Mouse (Mus musculus) intestine, embryonic 16.5 days (tissue): Measurements from ENCODE around the gene Rack1. TPM values are rescaled to one million over a fixed set of nuclear protein-coding genes. Genes with fewer than 3 reads are reported as not detected.
A peak's percentile ranks its signal among the peaks of the same experiment; 100 is the strongest.

Source experiments
- ATAC-seq: fragments of 200-750 bp; cut with Nextera tagmentation; 2 replicates; pipeline ENCODE4 v1.8.0; 2017; ENCODE audit warnings: moderate TSS enrichment, moderate library complexity
- H3K27ac ChIP-seq: fragments of 300-500 bp; sonication (generic); 2 replicates; pipeline ENCODE4 v1.5.1; 2014; ENCODE audit warnings: mild to moderate bottlenecking, low read length
- H3K27me3 ChIP-seq: fragments of 300-500 bp; sonication (generic); replicated peaks from 2 replicates; pipeline ENCODE4 v1.6.1; 2014; ENCODE audit warnings: low read length, control low read depth, mixed read lengths; ENCODE audit not compliant: control insufficient read depth, insufficient read depth
- H3K36me3 ChIP-seq: fragments of 300-500 bp; sonication (generic); 2 replicates; pipeline ENCODE4 v1.6.1; 2014; ENCODE audit warnings: low read length, control low read depth; ENCODE audit not compliant: control insufficient read depth, insufficient read depth
- H3K4me1 ChIP-seq: fragments of 300-500 bp; sonication (generic); 2 replicates; pipeline ENCODE4 v1.6.1; 2014; ENCODE audit warnings: low read length, control low read depth, mixed read lengths; ENCODE audit not compliant: control insufficient read depth, insufficient read depth
- H3K4me2 ChIP-seq: fragments of 300-500 bp; sonication (generic); 2 replicates; pipeline ENCODE4 v1.6.1; 2014; ENCODE audit warnings: low read depth, low read length, control low read depth
- H3K4me3 ChIP-seq: fragments of 300-500 bp; sonication (generic); 2 replicates; pipeline ENCODE4 v1.5.1; 2014; ENCODE audit warnings: mild to moderate bottlenecking, low read length
- H3K9ac ChIP-seq: fragments of 300-500 bp; sonication (generic); 2 replicates; pipeline ENCODE4 v1.6.1; 2014; ENCODE audit warnings: low read depth, low read length
- H3K9me3 ChIP-seq: fragments of 300-500 bp; sonication (generic); 2 replicates; pipeline ENCODE4 v1.6.1; 2016; ENCODE audit warnings: low read length, control low read depth; ENCODE audit not compliant: control insufficient read depth
- WGBS: fragments of 180-500 bp; shearing (Covaris S2); extraction: QIAGEN DNeasy Blood & Tissue Kit; methylation state at CpG from one replicate; pipeline ENCODE4 v1.1.7; 2014; 5-methylcytosine and 5-hydroxymethylcytosine counted together
- polyA plus RNA-seq: library from polyadenylated mRNA; unstranded; fragments of >200 nt; fragmentation: Nextera tagmentation; extraction: Ambion mirVana; gene quantifications from 2 replicates; pipeline ENCODE4 v1.2.1, GENCODE M21; 2015

Gene Rack1
- polyA plus RNA-seq, 1 experiment from 2014 or later = 755 TPM

DNA sequence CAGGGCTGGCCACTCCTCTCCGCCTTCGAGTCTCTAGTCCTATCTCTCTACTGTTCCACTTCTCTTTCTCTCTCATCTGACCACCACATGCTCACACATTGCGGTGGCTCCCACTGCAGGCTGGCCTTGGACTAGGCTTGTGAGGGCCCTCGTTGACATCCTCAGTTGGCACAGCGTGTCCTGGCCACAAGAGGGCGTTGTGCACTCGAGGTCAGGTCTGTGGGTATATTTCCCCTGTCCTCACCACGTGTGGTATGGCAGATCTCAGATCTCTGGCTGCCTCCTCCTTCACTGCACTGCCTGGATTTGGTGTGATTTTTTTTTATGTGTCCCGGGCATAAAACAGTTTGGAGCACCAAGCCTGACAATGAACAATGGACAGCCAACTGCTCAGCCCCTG, 23.5 kb upstream of the Rack1 start:
- Histone ChIP-seq H3K4me2 (no peak overlapping the region), H3K9ac (no peak overlapping the region), H3K27ac (no peak overlapping the region), H3K4me3 (no peak overlapping the region), H3K9me3 (no peaks in the 10 kb centered on the region), H3K27me3 (no peaks in the 10 kb centered on the region; the same call in 1 of the 2 replicates), H3K4me1 (no peaks in the 10 kb centered on the region; the same call in 1 of the 2 replicates), H3K36me3 (no peaks in the 10 kb centered on the region)
- 52% methylated on average over 9 of the region's 9 CpGs for WGBS
- no peak for ATAC-seq

DNA sequence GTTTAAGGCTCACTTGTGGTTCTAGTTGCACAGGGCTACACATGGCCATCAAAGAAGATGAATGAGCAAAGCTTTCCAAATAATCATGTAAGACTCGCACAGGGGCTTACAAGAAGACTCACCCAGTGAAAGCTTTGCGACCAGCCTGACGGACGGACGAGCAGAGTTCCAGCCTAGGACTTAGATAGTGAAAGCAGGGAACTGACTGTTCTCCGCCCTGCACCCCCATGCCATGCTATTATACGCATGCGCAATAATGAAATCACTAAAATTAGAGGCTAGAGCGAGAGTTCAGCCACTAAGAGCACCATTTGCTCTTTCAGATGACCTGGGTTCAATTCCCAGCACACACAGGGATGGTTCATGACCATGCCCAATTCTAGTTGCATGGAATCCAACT, 22.8 kb upstream of the Rack1 start:
- no peak overlapping the region for H3K27ac ChIP-seq
- ATAC-seq = no peak
- H3K27me3 ChIP-seq = no peaks in the 10 kb centered on the region; the same call in 1 of the 2 replicates
- no peaks in the 10 kb centered on the region for H3K36me3 ChIP-seq
- WGBS = 87% methylated on average over 9 of the region's 9 CpGs
- H3K4me2 ChIP-seq = no peak overlapping the region
- H3K9ac ChIP-seq = no peak overlapping the region
- no peak overlapping the region for H3K4me3 ChIP-seq
- no peaks in the 10 kb centered on the region; the same call in 1 of the 2 replicates for H3K4me1 ChIP-seq
- no peaks in the 10 kb centered on the region for H3K9me3 ChIP-seq

DNA sequence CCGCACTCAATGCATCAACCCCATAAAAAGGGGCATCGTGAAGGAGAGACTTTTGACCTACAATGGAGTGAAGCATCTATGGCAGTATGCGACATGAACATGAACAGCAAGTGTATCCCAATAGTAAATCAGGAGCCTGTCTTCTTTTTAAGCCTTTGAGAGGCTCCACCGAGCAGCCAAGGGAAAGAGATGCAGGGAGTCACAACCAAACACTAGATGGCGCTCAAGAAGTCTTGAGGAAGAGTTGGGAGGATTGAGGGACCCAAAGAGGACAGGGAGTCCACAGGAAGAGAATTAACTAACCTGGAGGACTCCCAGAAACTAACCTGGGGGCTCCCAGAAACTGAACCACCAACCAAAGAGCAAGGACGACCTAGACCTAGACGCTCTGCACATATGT, 20.7 kb upstream of the Rack1 start:
- ATAC-seq = no peak
- H3K36me3 ChIP-seq = no peaks in the 10 kb centered on the region
- WGBS = 42% methylated on average over 7 of the region's 7 CpGs
- no peak overlapping the region for H3K4me3 ChIP-seq
- H3K4me2 ChIP-seq = no peak overlapping the region
- no peaks in the 10 kb centered on the region; the same call in 1 of the 2 replicates for H3K27me3 ChIP-seq
- no peak overlapping the region for H3K9ac ChIP-seq
- H3K9me3 ChIP-seq = no peaks in the 10 kb centered on the region
- no peaks in the 10 kb centered on the region; the same call in 1 of the 2 replicates for H3K4me1 ChIP-seq
- no peak overlapping the region for H3K27ac ChIP-seq

DNA sequence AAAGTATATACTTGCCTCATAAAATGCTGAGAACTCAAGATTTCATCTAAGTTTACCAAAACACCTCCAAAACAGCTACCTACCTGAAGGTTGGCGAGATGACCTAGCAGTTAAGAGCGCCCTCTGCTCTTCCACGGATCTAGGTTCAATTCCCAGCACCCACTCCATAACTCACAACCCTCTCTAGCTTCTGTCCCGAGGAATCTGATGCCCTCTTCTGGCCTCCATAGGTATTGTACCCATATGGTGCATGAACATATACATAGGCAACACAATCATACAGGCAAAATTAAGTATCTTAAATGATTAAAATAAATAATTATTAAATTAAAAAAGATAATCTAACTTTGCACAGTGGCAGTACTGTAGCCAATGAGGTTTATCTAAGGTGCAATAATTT, 17.9 kb upstream of the Rack1 start:
- no peak overlapping the region for H3K27ac ChIP-seq
- H3K4me1 ChIP-seq = no peaks in the 10 kb centered on the region
- no peak overlapping the region for H3K4me2 ChIP-seq
- H3K36me3 ChIP-seq = no peaks in the 10 kb centered on the region
- H3K9ac ChIP-seq = no peak overlapping the region
- ATAC-seq = no peak
- no peaks in the 10 kb centered on the region for H3K27me3 ChIP-seq
- H3K4me3 ChIP-seq = no peak overlapping the region
- 88% methylated on average over 4 of the region's 4 CpGs for WGBS
- H3K9me3 ChIP-seq = no peaks in the 10 kb centered on the region

DNA sequence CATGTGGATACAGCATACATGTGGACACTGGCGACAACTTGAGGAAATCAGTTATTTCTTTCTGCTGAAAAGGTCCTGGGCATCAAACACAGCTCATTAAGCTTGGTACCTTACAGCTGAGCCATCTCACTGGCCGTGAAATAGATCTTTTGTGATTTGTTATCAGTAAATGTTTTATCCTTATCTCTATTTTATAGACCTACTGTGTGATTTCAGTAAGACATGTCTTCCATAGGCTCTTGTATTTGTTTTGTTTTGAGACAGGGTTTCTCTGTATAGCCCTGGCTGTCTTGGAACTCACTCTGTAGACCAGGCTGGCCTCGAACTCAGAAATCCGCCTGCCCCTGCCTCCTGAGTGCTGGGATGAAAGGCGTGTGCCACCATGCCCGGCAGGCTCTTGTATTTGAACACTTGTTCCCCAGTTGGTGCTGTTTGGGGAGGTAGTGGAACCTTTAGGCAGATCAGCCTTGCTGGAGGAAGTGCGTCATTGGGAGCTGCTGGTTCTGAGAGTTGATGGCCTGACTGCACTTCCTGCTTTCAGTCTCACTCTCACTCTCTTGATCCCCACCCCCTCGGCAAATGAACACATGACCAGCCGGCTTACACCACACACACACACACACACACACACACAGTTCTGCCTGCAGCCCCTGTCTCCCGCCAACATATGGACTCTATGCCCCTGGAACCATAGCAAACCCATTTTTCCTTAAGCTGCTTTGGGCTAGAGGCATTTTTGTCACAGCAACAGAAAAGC, 12.5 kb upstream of the Rack1 start:
- Histone ChIP-seq H3K4me3 (peak overlapping the region; percentile 40; the same call in 1 of the 2 replicates), H3K27ac (no peak overlapping the region), H3K27me3 (no peaks in the 10 kb centered on the region), H3K9ac (no peak overlapping the region), H3K4me1 (no peaks in the 10 kb centered on the region; the same call in 1 of the 2 replicates), H3K36me3 (no peaks in the 10 kb centered on the region), H3K9me3 (no peaks in the 10 kb centered on the region), H3K4me2 (peak overlapping the region; percentile 45; the same call in 1 of the 2 replicates)
- peak; percentile 39; the same call in 1 of the 2 replicates for ATAC-seq
- WGBS = 49% methylated on average over 10 of the region's 10 CpGs

DNA sequence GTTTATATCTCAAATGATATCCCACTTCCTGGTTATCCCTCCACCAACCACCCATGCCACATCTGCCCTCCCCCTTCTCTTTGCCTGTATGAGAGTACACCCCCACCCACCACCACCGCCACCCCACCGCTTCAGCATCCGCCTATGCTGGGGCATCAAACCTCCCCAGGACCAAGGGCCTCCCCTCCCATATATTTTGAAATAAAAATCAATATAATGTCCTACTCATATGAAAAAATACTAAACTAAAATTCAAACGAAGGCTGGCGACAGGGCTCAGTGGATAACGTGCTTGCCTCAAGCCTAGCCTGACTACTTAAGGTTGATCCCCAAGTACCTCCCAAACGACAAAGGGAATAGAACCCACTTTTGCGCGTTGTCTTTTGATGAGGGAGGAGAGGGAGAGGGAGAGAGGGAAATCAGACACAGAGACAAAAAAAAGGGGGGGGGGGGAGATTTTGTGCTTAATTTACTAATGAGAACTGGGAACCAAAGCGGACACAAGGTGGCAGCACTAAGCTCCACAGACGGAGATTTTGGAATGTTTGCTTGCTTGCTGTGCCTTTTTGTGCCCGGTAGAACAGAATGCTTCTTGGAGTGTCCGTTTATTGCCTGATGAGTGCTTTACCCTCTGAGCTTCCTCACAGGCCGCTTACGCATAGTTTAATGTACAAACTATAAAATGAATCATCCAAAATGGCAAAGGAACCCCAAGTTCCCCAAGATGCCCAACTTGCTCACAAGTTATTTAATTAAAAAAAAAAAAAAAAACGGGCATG, 11.6 kb upstream of the Rack1 start:
- H3K36me3 ChIP-seq = no peaks in the 10 kb centered on the region
- ATAC-seq = peak; percentile 55
- WGBS = 9% methylated on average over 16 of the region's 16 CpGs
- peak overlapping the region; percentile 44; the same call in 1 of the 2 replicates for H3K9ac ChIP-seq
- H3K9me3 ChIP-seq = no peaks in the 10 kb centered on the region
- no peaks in the 10 kb centered on the region for H3K27me3 ChIP-seq
- H3K4me3 ChIP-seq = peak overlapping the region; percentile 40
- no peaks in the 10 kb centered on the region; the same call in 1 of the 2 replicates for H3K4me1 ChIP-seq
- no peak overlapping the region for H3K27ac ChIP-seq
- peak overlapping the region; percentile 45 for H3K4me2 ChIP-seq

DNA sequence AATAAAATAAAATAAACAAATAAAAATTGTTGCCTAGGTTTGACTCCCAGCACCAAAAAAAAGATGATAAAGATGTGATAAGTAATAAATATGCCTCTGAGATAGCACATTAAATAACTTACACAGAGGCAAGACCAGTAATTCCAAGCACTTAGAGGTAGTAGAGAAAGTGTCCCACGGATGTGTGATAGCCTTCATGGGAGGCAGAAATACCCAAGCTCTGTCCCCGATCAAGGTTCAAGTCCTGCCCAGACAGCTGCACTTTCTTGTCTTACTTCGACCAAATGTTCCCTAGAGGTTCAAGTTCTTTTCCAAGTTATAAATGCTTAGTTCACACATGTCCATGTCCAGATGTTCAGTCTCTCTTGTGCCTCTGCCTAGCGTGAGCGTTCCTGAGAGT, 10.9 kb upstream of the Rack1 start:
- no peaks in the 10 kb centered on the region for H3K36me3 ChIP-seq
- no peaks in the 10 kb centered on the region for H3K9me3 ChIP-seq
- ATAC-seq = no peak
- H3K27ac ChIP-seq = no peak overlapping the region
- H3K4me3 ChIP-seq = no peak overlapping the region
- H3K27me3 ChIP-seq = no peaks in the 10 kb centered on the region
- H3K4me1 ChIP-seq = no peaks in the 10 kb centered on the region; the same call in 1 of the 2 replicates
- H3K9ac ChIP-seq = no peak overlapping the region
- 90% methylated on average over 5 of the region's 5 CpGs for WGBS
- no peak overlapping the region for H3K4me2 ChIP-seq

DNA sequence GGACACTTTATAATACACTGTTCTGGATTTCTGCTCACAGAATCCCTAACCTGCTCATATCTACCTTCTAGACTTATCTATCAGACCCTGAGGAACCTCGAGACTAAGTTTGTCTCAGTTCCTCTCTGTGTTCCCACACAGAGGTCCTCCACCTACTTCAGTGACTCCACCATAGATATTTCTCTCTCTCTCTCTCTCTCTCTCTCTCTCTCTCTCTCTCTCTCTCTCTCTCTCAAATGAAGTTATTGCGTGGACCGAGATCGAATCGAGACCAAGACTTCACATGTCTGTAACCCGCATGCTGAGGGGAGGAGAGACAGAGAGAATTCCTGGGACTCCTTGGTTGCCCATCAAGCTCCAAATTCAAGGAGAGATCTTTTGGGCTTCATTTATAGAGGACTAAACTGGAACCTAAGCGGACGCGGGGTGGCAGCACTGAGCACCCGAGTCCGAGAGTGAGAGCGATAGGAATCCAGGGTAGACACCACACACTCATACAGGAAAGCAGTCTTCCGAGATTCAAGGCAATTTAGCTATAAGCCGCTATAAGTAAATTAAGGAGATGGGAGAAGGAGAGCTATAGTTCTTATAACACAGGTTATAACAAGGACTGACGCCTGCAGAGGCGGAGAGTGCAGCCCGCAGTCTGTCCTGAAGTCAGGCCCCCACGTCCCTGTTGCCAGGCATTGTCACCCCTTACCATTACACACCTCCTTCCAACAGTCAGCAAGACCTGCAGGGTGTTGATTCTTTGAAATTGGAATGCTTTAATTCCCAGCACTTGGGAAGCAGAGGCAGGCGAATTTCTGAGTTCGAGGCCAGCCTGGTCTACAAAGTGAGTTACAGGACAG, 9.9 kb upstream of the Rack1 start:
- no peak overlapping the region for H3K27ac ChIP-seq
- peak overlapping the region; percentile 51; the same call in 1 of the 2 replicates for H3K9ac ChIP-seq
- H3K4me1 ChIP-seq = no peaks in the 10 kb centered on the region; the same call in 1 of the 2 replicates
- peak; percentile 67 for ATAC-seq
- no peaks in the 10 kb centered on the region for H3K36me3 ChIP-seq
- 15% methylated on average over 20 of the region's 20 CpGs for WGBS
- no peaks in the 10 kb centered on the region for H3K27me3 ChIP-seq
- H3K4me3 ChIP-seq = peak overlapping the region; percentile 32
- peak overlapping the region; percentile 56 for H3K4me2 ChIP-seq
- no peaks in the 10 kb centered on the region for H3K9me3 ChIP-seq

DNA sequence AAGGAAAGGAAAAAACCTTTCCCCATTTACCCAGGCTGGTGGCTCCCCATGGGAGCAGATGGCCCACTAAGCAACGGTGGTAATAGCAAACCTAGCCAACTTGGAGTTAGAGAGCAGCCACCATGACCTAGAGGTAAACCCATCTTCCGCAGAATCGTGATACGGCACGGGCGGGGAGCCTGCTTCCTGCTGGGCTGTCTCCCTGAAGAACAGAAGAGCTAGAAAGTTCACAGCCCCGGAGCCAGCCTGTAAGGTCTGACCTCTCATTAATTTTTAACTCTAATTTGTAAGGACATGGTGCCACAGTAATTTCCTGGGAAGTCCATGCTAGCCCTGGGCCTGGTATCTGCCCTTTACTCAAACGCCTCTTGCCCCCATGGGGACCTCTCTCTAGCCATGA, 9.2 kb upstream of the Rack1 start:
- Histone ChIP-seq H3K27me3 (no peaks in the 10 kb centered on the region), H3K36me3 (no peaks in the 10 kb centered on the region), H3K4me2 (peak overlapping the region; percentile 13; the same call in 1 of the 2 replicates), H3K27ac (no peak overlapping the region), H3K9ac (no peak overlapping the region), H3K9me3 (no peaks in the 10 kb centered on the region), H3K4me1 (no peaks in the 10 kb centered on the region; the same call in 1 of the 2 replicates), H3K4me3 (no peak overlapping the region)
- WGBS = 34% methylated on average over 8 of the region's 8 CpGs
- ATAC-seq = no peak
